Mouse (Mus musculus) heart, embryonic 12.5 days (tissue): ENCODE data around the gene Sh3bgrl2. TPM values are rescaled to one million over a fixed set of nuclear protein-coding genes. Genes with fewer than 3 reads are reported as not detected.

Experiments used
- ATAC-seq: fragments of 200-750 bp; cut with Nextera tagmentation; 2 replicates; pipeline ENCODE4 v1.8.0; 2017; ENCODE audit warnings: moderate TSS enrichment, moderate library complexity; ENCODE audit not compliant: insufficient number of reproducible peaks, low FRiP score
- H3K27ac ChIP-seq: fragments of 300-500 bp; sonication (generic); 2 replicates; pipeline ENCODE4 v1.5.1; 2016; ENCODE audit warnings: mild to moderate bottlenecking, moderate library complexity; ENCODE audit not compliant: poor library complexity, severe bottlenecking
- H3K27me3 ChIP-seq: fragments of 300-500 bp; sonication (generic); replicated peaks from 2 replicates; pipeline ENCODE4 v1.6.1; 2016; ENCODE audit warnings: mild to moderate bottlenecking, moderate library complexity
- H3K36me3 ChIP-seq: fragments of 300-500 bp; sonication (generic); 2 replicates; pipeline ENCODE4 v1.6.1; 2016; ENCODE audit warnings: mild to moderate bottlenecking, moderate library complexity
- H3K4me1 ChIP-seq: fragments of 300-500 bp; sonication (generic); replicated peaks from 2 replicates; pipeline ENCODE4 v1.6.1; 2016; ENCODE audit warnings: mild to moderate bottlenecking
- H3K4me2 ChIP-seq: fragments of 300-500 bp; sonication (generic); 2 replicates; pipeline ENCODE4 v1.6.1; 2016; ENCODE audit warnings: mild to moderate bottlenecking, moderate library complexity
- H3K4me3 ChIP-seq: fragments of 300-500 bp; sonication (generic); 2 replicates; pipeline ENCODE4 v1.5.1; 2016; ENCODE audit warnings: mild to moderate bottlenecking
- H3K9ac ChIP-seq: fragments of 300-500 bp; sonication (generic); 2 replicates; pipeline ENCODE4 v1.6.1; 2016; ENCODE audit warnings: mild to moderate bottlenecking, moderate library complexity
- H3K9me3 ChIP-seq: fragments of 300-500 bp; sonication (generic); replicated peaks from 2 replicates; pipeline ENCODE4 v1.6.1; 2016; ENCODE audit warnings: mild to moderate bottlenecking, moderate library complexity
- WGBS: fragments of 180-500 bp; shearing (Covaris S2); methylation state at CpG from one replicate; pipeline ENCODE4 v1.1.7; 2016; 5-methylcytosine and 5-hydroxymethylcytosine counted together
- polyA plus RNA-seq: library from polyadenylated mRNA; unstranded; fragments of >200 nt; fragmentation: Nextera tagmentation; extraction: Ambion mirVana; gene quantifications from 2 replicates; pipeline ENCODE4 v1.2.1, GENCODE M21; 2016

The Sh3bgrl2 gene
- polyA plus RNA-seq, 1 experiment from 2014 or later, result 19.0 TPM

DNA sequence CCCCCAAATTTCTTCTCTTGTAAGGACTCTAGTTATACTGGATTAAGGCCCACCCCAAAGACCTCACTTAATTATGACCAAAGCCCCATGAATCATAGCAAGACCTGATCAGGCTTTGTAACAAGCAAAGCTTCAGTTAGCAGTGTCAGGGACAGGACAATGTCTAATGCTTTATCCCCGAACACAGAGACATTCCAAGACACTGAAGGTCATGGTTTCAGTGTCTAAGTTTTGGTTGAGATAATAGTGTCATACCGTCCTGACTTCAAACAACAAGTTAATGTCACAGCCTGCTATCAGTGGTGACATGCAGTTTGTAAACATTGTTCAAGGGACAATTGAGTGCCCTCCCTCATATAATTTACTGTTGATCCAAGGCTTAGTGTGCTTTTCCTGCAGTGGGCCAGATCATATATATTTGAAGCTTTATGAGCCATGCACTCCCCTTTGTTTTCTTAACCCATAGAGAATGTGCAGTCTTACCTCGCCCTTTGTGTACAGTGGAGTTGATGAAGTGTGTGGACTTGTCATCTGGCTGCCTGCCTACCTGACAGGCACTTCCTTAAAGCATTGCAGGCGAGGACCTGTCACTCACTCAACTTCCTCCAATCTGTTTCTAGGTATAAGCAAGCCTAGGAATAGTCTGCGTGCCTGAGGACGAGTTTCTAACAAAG, 67.9 kb downstream of the Sh3bgrl2 start:
- Histone ChIP-seq H3K9me3 (no peaks in the 10 kb centered on the region), H3K36me3 (no peaks in the 10 kb centered on the region), H3K4me2 (peak overlapping the region; percentile 36), H3K4me3 (no peak overlapping the region), H3K27me3 (no peaks in the 10 kb centered on the region), H3K27ac (peak overlapping the region; percentile 1), H3K9ac (no peak overlapping the region; the same call in 1 of the 2 replicates), H3K4me1 (peaks cover 20% of the 10 kb centered on the region)
- 0 out of 2 replicates have a peak, but pooled peaks have one; percentile 33 for ATAC-seq
- WGBS, result 21% methylated on average over 6 of the region's 6 CpGs

DNA sequence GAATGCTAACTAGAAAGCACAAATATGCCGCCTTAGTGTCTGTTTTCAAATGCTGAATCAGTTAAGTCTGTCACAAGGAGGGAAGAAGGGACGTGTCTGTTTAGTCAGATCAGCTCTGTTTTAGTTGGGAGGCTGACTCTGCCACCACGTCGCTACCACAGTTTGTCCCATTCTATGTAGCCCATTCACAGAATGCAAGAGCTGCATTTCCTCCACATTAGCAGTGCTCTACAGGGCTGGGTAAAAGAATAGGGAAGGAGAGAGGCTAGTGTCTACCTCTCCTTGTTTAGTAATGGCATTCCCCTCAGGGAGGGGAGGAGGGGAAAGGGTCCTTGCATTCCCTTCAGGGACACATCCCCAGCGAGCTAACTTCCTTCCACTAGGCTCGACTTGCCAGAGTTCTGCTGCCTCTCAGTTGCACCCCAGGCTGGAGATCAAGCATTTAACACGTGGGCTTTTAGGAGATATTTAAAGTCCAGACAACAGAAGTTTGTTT, 68.5 kb downstream of the Sh3bgrl2 start:
- peaks cover 20% of the 10 kb centered on the region for H3K4me1 ChIP-seq
- no peak for ATAC-seq
- H3K27ac ChIP-seq, result peak overlapping the region; percentile 1
- no peaks in the 10 kb centered on the region for H3K27me3 ChIP-seq
- no peak overlapping the region; the same call in 1 of the 2 replicates for H3K9ac ChIP-seq
- no peak overlapping the region for H3K4me3 ChIP-seq
- 22% methylated on average over 7 of the region's 7 CpGs for WGBS
- H3K4me2 ChIP-seq, result peak overlapping the region; percentile 36
- H3K9me3 ChIP-seq, result no peaks in the 10 kb centered on the region
- H3K36me3 ChIP-seq, result no peaks in the 10 kb centered on the region

DNA sequence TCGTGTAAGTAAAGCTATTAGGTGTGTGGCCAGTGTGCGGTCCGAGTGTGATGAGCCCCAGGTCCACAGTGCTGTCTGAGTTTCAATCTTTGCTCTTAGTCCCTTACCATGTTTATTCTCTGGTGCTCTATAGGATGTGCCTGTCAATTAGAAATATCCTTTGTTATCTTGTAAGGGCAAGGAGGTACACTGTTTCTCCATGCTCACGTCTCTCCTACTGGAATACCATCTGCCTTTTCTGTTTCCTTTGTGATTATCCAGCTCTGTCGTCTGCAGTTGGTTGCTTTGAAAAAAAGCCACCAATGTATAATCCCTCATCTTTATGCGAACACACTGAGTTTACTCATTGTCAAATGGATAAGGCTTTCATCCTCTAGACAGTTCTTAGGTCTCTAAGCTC, 75.3 kb downstream of the Sh3bgrl2 start:
- no peak for ATAC-seq

GRCm38 (mm10) chr9:83624193-83624592, 76.1 kb downstream of the Sh3bgrl2 start:
- peaks cover 6% of the 10 kb centered on the region for H3K4me1 ChIP-seq
- H3K9ac ChIP-seq, result no peak overlapping the region
- H3K27ac ChIP-seq, result no peak overlapping the region
- ATAC-seq, result no peak
- no peaks in the 10 kb centered on the region for H3K27me3 ChIP-seq
- H3K4me3 ChIP-seq, result no peak overlapping the region
- 58% methylated on average over 5 of the region's 5 CpGs for WGBS
- no peak overlapping the region for H3K4me2 ChIP-seq
- H3K9me3 ChIP-seq, result no peaks in the 10 kb centered on the region
- H3K36me3 ChIP-seq, result no peaks in the 10 kb centered on the region

More for the DNA sequence above, 75.3 kb downstream of the Sh3bgrl2 start:
- Histone ChIP-seq H3K4me2 (no peak overlapping the region), H3K36me3 (no peaks in the 10 kb centered on the region), H3K9ac (no peak overlapping the region), H3K27ac (no peak overlapping the region), H3K4me3 (no peak overlapping the region), H3K9me3 (no peaks in the 10 kb centered on the region), H3K4me1 (no peaks in the 10 kb centered on the region), H3K27me3 (no peaks in the 10 kb centered on the region)
- WGBS, result 74% methylated on average over 6 of the region's 6 CpGs

DNA sequence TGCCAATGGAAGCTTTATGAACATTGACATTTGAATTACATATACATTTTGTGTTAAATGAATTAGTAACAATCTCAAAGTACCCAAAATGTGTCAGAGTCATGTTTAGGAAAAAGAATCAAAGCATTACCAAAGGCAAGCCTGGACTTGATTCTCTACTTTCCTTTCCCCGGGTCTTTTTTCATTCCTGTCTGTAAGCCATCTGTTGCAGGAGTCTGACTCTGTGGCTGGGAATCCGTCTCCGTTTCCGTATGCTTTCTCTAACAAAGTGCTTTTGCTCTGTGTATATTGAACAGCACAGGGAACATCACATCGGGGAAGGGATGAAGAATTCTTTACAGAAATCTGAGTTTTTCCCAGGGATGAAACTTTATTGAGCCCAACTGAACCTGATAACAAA, 77.0 kb downstream of the Sh3bgrl2 start:
- H3K4me3 ChIP-seq, result no peak overlapping the region
- no peaks in the 10 kb centered on the region for H3K36me3 ChIP-seq
- no peaks in the 10 kb centered on the region for H3K27me3 ChIP-seq
- no peak for ATAC-seq
- no peak overlapping the region for H3K9ac ChIP-seq
- H3K4me2 ChIP-seq, result no peak overlapping the region
- no peaks in the 10 kb centered on the region for H3K9me3 ChIP-seq
- H3K4me1 ChIP-seq, result peaks cover 9% of the 10 kb centered on the region
- H3K27ac ChIP-seq, result no peak overlapping the region
- 77% methylated on average over 5 of the region's 5 CpGs for WGBS

DNA sequence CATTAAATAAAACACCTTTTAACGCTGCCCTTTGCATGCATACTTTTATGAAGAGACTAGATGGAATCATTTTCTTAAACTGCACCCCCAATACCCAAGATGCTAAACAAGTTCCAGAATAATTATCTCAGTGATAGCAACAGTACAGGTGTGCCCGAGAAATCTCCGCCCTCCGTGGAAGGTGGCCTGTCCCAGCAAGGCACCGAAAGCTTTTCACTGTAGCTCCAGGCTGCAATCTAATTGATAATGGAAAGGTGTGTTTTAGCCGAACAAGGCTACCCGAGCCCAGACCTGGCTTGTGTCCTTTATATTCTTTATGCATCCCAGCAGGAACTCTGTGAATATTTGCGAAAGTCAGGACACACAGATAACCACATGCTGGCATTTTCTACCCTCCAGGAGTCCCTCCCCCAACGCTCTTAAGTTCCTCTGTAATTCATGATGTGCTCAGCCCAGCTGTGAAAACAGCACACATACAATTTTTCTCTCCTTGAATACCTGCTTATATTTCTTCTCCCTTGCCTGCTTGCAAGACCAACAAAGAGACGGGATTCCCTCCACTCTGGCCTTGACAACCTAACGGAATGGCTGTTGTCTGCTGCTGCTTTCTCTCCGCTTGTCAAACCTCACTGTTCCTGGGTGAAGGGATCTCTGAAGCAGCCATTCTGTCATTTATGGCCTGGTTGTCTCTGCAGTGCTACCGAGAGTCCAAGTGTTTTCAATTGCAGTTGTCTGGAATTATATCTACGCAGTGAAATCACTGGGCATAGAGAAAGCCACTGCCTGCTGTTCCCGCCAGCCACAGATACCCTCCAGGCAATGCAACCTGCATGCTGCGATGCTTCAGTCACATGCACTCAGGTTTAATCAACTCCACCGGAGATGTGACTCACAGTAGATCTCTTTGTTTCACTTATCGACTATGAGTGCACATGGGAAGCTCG, 80.8 kb downstream of the Sh3bgrl2 start:
- no peak for ATAC-seq
- H3K27me3 ChIP-seq, result no peaks in the 10 kb centered on the region
- H3K4me3 ChIP-seq, result no peak overlapping the region
- WGBS, result 29% methylated on average over 19 of the region's 19 CpGs
- H3K27ac ChIP-seq, result no peak overlapping the region
- H3K4me2 ChIP-seq, result peak overlapping the region; percentile 50
- H3K9me3 ChIP-seq, result no peaks in the 10 kb centered on the region
- no peaks in the 10 kb centered on the region for H3K36me3 ChIP-seq
- peaks cover 9% of the 10 kb centered on the region for H3K4me1 ChIP-seq
- no peak overlapping the region; the same call in 1 of the 2 replicates for H3K9ac ChIP-seq

- ATAC-seq, result no peak
- Histone ChIP-seq H3K36me3 (no peaks in the 10 kb centered on the region), H3K9ac (no peak overlapping the region), H3K27ac (no peak overlapping the region), H3K4me1 (peaks cover 13% of the 10 kb centered on the region), H3K4me3 (no peak overlapping the region), H3K9me3 (no peaks in the 10 kb centered on the region), H3K27me3 (no peaks in the 10 kb centered on the region), H3K4me2 (no peak overlapping the region)
- 69% methylated on average over 6 of the region's 6 CpGs for WGBS
Measured at GRCm38 (mm10) chr9:83630341-83630740, 82.2 kb downstream of the Sh3bgrl2 start.

DNA sequence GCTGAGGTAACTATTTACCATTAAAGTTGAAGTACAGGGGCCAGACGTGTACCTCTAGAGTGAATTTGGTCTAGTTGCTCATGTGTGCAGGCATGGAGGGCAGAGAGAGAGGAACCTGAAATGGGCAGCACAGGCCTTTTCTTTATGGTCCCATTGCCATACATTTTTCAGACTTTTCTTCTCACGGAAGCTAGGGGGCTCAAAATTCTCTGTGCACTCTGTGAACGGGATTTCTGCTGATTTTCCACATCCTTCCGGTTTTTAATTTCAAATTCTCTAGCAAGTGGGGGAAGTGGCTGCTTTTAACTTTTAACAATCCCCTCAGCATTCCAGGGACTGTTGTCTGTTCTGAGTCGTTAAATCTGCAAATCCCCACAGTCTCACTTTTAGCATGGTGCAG, 83.8 kb downstream of the Sh3bgrl2 start:
- Histone ChIP-seq H3K27ac (no peak overlapping the region), H3K9ac (no peak overlapping the region), H3K4me3 (no peak overlapping the region), H3K4me2 (no peak overlapping the region), H3K27me3 (no peaks in the 10 kb centered on the region), H3K36me3 (no peaks in the 10 kb centered on the region), H3K9me3 (no peaks in the 10 kb centered on the region), H3K4me1 (peaks cover 13% of the 10 kb centered on the region)
- 60% methylated on average over 5 of the region's 5 CpGs for WGBS
- no peak for ATAC-seq

- Histone ChIP-seq H3K4me3 (no peak overlapping the region), H3K27ac (no peak overlapping the region)
- WGBS, result 51% methylated on average over 3 of the region's 3 CpGs
Measured at GRCm38 (mm10) chr9:83634703-83635102, 86.6 kb downstream of the Sh3bgrl2 start.

DNA sequence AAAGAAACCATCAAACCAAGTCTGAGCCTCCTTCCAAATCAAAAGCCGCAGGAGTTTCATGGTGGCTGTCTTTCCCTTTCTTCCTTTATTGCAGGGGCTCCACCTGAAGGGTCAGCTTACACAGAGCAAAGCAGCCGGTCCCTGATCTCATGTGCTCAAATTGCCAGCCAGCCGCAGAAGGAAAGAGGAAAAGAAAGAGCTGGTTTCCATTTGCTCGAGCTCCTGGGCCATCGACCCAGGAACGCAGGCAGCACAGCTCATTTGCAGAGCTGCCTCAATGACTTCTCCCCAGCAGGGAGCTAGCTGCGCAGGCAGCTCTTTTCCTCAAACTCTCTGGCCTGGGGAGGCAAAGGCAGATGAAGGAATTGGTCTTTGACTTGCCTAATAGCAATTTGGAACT, 87.9 kb downstream of the Sh3bgrl2 start:
- Histone ChIP-seq H3K27me3 (no peaks in the 10 kb centered on the region), H3K36me3 (no peaks in the 10 kb centered on the region), H3K27ac (no peak overlapping the region), H3K4me2 (no peak overlapping the region), H3K4me3 (no peak overlapping the region), H3K9me3 (no peaks in the 10 kb centered on the region), H3K9ac (no peak overlapping the region), H3K4me1 (peaks cover 4% of the 10 kb centered on the region; the same call in 1 of the 2 replicates)
- WGBS, result 24% methylated on average over 7 of the region's 7 CpGs
- no peak for ATAC-seq

More at GRCm38 (mm10) chr9:83634703-83635102, 86.6 kb downstream of the Sh3bgrl2 start:
- Histone ChIP-seq H3K4me2 (no peak overlapping the region), H3K9me3 (no peaks in the 10 kb centered on the region), H3K4me1 (peaks cover 4% of the 10 kb centered on the region; the same call in 1 of the 2 replicates), H3K9ac (no peak overlapping the region), H3K27me3 (no peaks in the 10 kb centered on the region), H3K36me3 (no peaks in the 10 kb centered on the region)
- ATAC-seq, result no peak

- Histone ChIP-seq H3K4me2 (no peak overlapping the region), H3K27ac (0 out of 2 replicates have a peak overlapping the region, but pooled peaks have one; percentile 43), H3K27me3 (no peaks in the 10 kb centered on the region), H3K4me3 (no peak overlapping the region), H3K9me3 (no peaks in the 10 kb centered on the region), H3K4me1 (peaks cover 10% of the 10 kb centered on the region), H3K36me3 (no peaks in the 10 kb centered on the region), H3K9ac (no peak overlapping the region)
- 25% methylated on average over 4 of the region's 4 CpGs for WGBS
- 0 out of 2 replicates have a peak, but pooled peaks have one; percentile 39 for ATAC-seq
Measured at GRCm38 (mm10) chr9:83643139-83643538, 95.0 kb downstream of the Sh3bgrl2 start.
